Mouse (Mus musculus): ENCODE results near the gene Hist1h4h. TPM values are rescaled to one million over a fixed set of nuclear protein-coding genes. Genes with fewer than 3 reads are reported as not detected.

Gene Hist1h4h
- polyA plus RNA-seq (2015; fragmentation: Nextera tagmentation; extraction: Ambion mirVana) = 7.7 and 8.6 TPM in 2 replicates

DNA sequence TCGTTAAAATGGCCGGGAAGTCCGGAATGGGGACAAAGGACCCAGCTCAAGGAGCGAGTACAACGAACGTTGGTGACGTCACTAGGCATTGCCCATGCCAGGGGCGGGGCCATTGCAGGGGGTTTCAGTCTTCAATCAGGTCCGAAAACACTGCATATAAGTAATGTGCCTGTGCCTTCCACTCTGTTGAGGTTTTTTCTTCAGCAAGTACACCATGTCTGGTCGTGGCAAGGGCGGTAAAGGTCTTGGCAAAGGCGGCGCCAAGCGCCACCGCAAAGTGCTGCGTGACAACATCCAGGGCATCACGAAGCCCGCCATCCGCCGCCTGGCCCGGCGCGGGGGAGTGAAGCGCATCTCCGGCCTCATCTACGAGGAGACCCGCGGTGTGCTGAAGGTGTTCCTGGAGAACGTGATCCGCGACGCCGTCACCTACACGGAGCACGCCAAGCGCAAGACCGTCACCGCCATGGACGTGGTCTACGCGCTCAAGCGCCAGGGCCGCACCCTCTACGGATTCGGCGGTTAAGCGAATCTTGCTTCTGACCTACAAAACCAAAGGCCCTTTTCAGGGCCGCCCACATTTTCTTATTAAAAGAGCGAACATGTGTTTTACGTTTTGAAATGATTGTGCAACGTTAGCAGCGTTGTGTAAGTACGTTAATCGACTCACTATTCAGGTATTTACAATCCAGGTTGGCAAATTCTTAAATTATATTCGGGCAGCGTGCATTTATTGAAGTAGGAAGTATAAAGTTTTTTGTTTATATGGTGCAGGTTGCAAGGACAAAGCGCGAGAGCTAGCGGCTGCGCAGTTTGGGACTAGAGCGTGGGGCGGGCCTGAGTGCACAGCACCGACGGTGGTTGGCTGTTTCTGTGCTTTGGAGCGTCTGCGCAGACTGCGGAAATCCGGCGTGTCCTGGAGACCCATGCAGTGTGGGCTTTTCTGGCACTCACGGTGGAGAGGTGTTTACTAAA, at the start of gene Hist1h4h:
Hist1h4h (plus strand) TSS at position 150 of the 975 bp plus-strand sequence.
- H3K36me3 ChIP-seq (ENCODE audit: control insufficient read depth, insufficient read depth) = no peaks in the 10 kb centered on the region
- ATAC-seq (replicated peaks; ENCODE audit: extremely low read depth, insufficient read depth, low FRiP score) = peak; percentile 78
- H3K9me3 ChIP-seq (replicated peaks; ENCODE audit: control insufficient read depth, low read length) = no peaks in the 10 kb centered on the region
- H3K4me1 ChIP-seq (ENCODE audit: control insufficient read depth, insufficient read depth, low read length) = peaks cover 29% of the 10 kb centered on the region
- no peaks in the 10 kb centered on the region for H3K27me3 ChIP-seq (ENCODE audit: control insufficient read depth, insufficient read depth, low read length)
- H3K4me2 ChIP-seq (ENCODE audit: low read depth, low read length) = peak within 1 kb of the TSS; percentile 75
- H3K4me3 ChIP-seq (ENCODE audit: low read length) = peak within 1 kb of the TSS; percentile 77
- WGBS = under 1% methylated on average over 55 of the region's 70 CpGs
- peak within 1 kb of the TSS; percentile 90 for H3K9ac ChIP-seq (ENCODE audit: low read length)
- peak within 1 kb of the TSS; percentile 99 for H3K27ac ChIP-seq (ENCODE audit: low read length)

GRCm38 (mm10) chr13:23483153-23483552, 47.7 kb upstream of the Hist1h4h start:
- no peak overlapping the region for H3K9ac ChIP-seq (ENCODE audit: low read length)
- no peak overlapping the region for H3K4me3 ChIP-seq (ENCODE audit: low read length)
- peaks cover 1% of the 10 kb centered on the region for H3K4me1 ChIP-seq (ENCODE audit: control insufficient read depth, insufficient read depth, low read length)
- peaks cover 4% of the 10 kb centered on the region for H3K27me3 ChIP-seq (ENCODE audit: control insufficient read depth, insufficient read depth, low read length)
- H3K4me2 ChIP-seq (ENCODE audit: low read depth, low read length) = no peak overlapping the region
- no peak overlapping the region for H3K27ac ChIP-seq (ENCODE audit: low read length)
- H3K9me3 ChIP-seq (replicated peaks; ENCODE audit: control insufficient read depth, low read length) = no peaks in the 10 kb centered on the region
- no peaks in the 10 kb centered on the region for H3K36me3 ChIP-seq (ENCODE audit: control insufficient read depth, insufficient read depth)
- no peak for ATAC-seq (replicated peaks; ENCODE audit: extremely low read depth, insufficient read depth, low FRiP score)
- WGBS = 81% methylated on average over 2 of the region's 2 CpGs

DNA sequence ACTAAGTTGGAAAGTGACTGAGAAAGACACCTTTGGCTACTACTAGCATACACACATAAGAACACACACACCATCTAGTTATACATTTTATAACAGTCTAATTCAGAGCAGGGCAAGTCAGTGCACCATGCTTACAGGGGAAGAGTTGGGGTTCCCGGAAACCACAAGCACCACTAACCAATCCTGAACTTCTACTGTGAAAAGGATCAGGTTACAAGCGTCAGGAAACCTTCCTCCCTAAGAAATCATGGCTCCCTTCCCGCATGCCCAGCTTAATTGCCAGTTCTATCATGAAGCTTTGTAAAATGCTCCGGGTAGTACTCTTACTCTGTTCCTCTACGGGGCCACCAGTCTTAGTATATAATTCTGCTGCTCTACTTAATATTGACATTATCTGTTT, 45.6 kb upstream of the Hist1h4h start:
- Histone ChIP-seq H3K4me3 (ENCODE audit: low read length) (no peak overlapping the region), H3K27ac (ENCODE audit: low read length) (no peak overlapping the region), H3K4me2 (ENCODE audit: low read depth, low read length) (no peak overlapping the region), H3K9ac (ENCODE audit: low read length) (no peak overlapping the region), H3K27me3 (ENCODE audit: control insufficient read depth, insufficient read depth, low read length) (peaks cover 4% of the 10 kb centered on the region), H3K9me3 (replicated peaks; ENCODE audit: control insufficient read depth, low read length) (no peaks in the 10 kb centered on the region), H3K4me1 (ENCODE audit: control insufficient read depth, insufficient read depth, low read length) (peaks cover 8% of the 10 kb centered on the region), H3K36me3 (ENCODE audit: control insufficient read depth, insufficient read depth) (no peaks in the 10 kb centered on the region)
- no peak for ATAC-seq (replicated peaks; ENCODE audit: extremely low read depth, insufficient read depth, low FRiP score)
- WGBS = 44% methylated on average over 5 of the region's 5 CpGs

- H3K36me3 ChIP-seq (ENCODE audit: control insufficient read depth, insufficient read depth) = no peaks in the 10 kb centered on the region
- no peak within 1 kb of the TSS for H3K27ac ChIP-seq (ENCODE audit: low read length)
- peak within 1 kb of the TSS; percentile 87 for H3K4me2 ChIP-seq (ENCODE audit: low read depth, low read length)
- H3K9me3 ChIP-seq (replicated peaks; ENCODE audit: control insufficient read depth, low read length) = no peaks in the 10 kb centered on the region
- peaks cover 4% of the 10 kb centered on the region for H3K27me3 ChIP-seq (ENCODE audit: control insufficient read depth, insufficient read depth, low read length)
- peak within 1 kb of the TSS; percentile 62; the same call in 1 of the 2 replicates for H3K9ac ChIP-seq (ENCODE audit: low read length)
- H3K4me3 ChIP-seq (ENCODE audit: low read length) = peak within 1 kb of the TSS; percentile 53
- peak; percentile 94 for ATAC-seq (replicated peaks; ENCODE audit: extremely low read depth, insufficient read depth, low FRiP score)
- 4% methylated on average over 13 of the region's 14 CpGs for whole genome bisulfite sequencing
- H3K4me1 ChIP-seq (ENCODE audit: control insufficient read depth, insufficient read depth, low read length) = peaks cover 18% of the 10 kb centered on the region
Observed at GRCm38 (mm10) chr13:23488400-23489322, 42.2 kb upstream of the Hist1h4h start, which contains the start of gene Btn2a2. TSS of gene Btn2a2 (minus strand) at chr13:23488857.

GRCm38 (mm10) chr13:23490863-23491262, 40.0 kb upstream of the Hist1h4h start:
- no peaks in the 10 kb centered on the region for H3K9me3 ChIP-seq (replicated peaks; ENCODE audit: control insufficient read depth, low read length)
- H3K4me3 ChIP-seq (ENCODE audit: low read length) = no peak overlapping the region
- H3K4me1 ChIP-seq (ENCODE audit: control insufficient read depth, insufficient read depth, low read length) = peaks cover 18% of the 10 kb centered on the region
- no peak for ATAC-seq (replicated peaks; ENCODE audit: extremely low read depth, insufficient read depth, low FRiP score)
- no peak overlapping the region for H3K4me2 ChIP-seq (ENCODE audit: low read depth, low read length)
- no peak overlapping the region for H3K27ac ChIP-seq (ENCODE audit: low read length)
- no peak overlapping the region for H3K9ac ChIP-seq (ENCODE audit: low read length)
- no peaks in the 10 kb centered on the region for H3K36me3 ChIP-seq (ENCODE audit: control insufficient read depth, insufficient read depth)
- WGBS = 30% methylated on average over 1 of the region's 1 CpGs
- H3K27me3 ChIP-seq (ENCODE audit: control insufficient read depth, insufficient read depth, low read length) = peaks cover 4% of the 10 kb centered on the region

DNA sequence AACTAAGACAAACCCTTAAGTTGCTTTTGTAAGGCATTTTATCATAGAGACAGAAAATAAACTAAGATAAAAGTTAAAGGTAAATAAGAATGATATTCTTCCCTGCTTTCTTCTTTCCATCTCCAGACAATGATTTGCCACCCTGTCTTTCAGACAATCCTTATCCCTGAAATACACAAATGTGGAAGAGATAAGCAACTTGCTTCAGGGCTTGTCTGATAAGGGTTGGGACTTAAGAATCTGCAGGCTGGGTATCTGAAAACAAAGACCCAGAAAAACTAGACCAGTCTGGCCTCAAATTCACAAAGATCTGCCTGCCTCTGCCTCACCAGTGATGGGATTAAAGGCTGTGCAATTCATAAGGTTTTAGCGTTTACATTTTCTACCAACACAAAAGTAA, 39.6 kb upstream of the Hist1h4h start:
- H3K4me3 ChIP-seq (ENCODE audit: low read length) = no peak overlapping the region
- WGBS = 22% methylated on average over 1 of the region's 1 CpGs
- peaks cover 4% of the 10 kb centered on the region for H3K27me3 ChIP-seq (ENCODE audit: control insufficient read depth, insufficient read depth, low read length)
- no peaks in the 10 kb centered on the region for H3K9me3 ChIP-seq (replicated peaks; ENCODE audit: control insufficient read depth, low read length)
- peaks cover 18% of the 10 kb centered on the region for H3K4me1 ChIP-seq (ENCODE audit: control insufficient read depth, insufficient read depth, low read length)
- H3K36me3 ChIP-seq (ENCODE audit: control insufficient read depth, insufficient read depth) = no peaks in the 10 kb centered on the region
- no peak overlapping the region for H3K27ac ChIP-seq (ENCODE audit: low read length)
- H3K9ac ChIP-seq (ENCODE audit: low read length) = no peak overlapping the region
- no peak for ATAC-seq (replicated peaks; ENCODE audit: extremely low read depth, insufficient read depth, low FRiP score)
- no peak overlapping the region for H3K4me2 ChIP-seq (ENCODE audit: low read depth, low read length)

DNA sequence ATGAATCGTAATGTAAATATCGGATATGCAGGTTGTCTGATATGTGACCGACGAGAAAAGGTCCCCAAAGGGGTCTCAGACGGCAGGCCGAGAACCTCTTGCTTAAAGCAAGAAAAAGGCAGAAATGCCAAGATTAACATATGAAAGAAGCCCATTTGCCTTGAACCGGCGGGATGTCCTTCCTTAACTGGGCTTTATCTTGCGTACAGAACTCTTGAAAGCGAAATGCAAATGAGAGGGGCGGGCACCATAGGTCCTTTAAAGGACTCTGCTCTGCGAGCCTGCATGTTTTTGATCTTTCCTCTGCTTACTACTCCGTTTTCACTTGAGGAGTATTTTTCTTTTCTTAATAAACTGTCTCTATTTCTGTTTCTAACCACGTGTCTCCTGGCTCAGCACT, 38.9 kb upstream of the Hist1h4h start:
- ATAC-seq (replicated peaks; ENCODE audit: extremely low read depth, insufficient read depth, low FRiP score) = no peak
- no peak overlapping the region for H3K27ac ChIP-seq (ENCODE audit: low read length)
- WGBS = 9% methylated on average over 14 of the region's 14 CpGs
- H3K9me3 ChIP-seq (replicated peaks; ENCODE audit: control insufficient read depth, low read length) = no peaks in the 10 kb centered on the region
- peaks cover 4% of the 10 kb centered on the region for H3K27me3 ChIP-seq (ENCODE audit: control insufficient read depth, insufficient read depth, low read length)
- no peaks in the 10 kb centered on the region for H3K36me3 ChIP-seq (ENCODE audit: control insufficient read depth, insufficient read depth)
- H3K9ac ChIP-seq (ENCODE audit: low read length) = peak overlapping the region; percentile 39
- peaks cover 18% of the 10 kb centered on the region for H3K4me1 ChIP-seq (ENCODE audit: control insufficient read depth, insufficient read depth, low read length)
- peak overlapping the region; percentile 51 for H3K4me3 ChIP-seq (ENCODE audit: low read length)
- peak overlapping the region; percentile 67 for H3K4me2 ChIP-seq (ENCODE audit: low read depth, low read length)

DNA sequence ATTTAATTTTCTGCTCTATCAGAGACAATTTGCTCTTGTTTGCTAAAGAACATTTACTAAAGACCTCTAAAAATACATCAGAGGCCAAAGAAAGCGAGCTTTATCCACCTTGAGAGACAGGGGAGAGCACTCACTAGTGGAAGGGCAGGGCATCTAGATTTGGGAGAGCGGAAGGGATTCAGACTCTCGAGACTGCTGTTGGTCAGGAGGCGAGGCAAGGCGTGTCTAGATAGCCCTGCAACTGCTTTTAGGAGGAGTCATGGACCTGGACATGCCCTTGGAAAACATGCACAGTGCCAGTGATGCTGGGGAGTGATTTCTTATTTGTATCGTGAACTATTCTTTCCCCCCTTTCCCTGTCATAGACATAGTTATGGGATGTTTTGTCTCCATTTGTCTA, 35.3 kb upstream of the Hist1h4h start:
- Histone ChIP-seq H3K4me3 (ENCODE audit: low read length) (no peak overlapping the region), H3K36me3 (ENCODE audit: control insufficient read depth, insufficient read depth) (no peaks in the 10 kb centered on the region), H3K4me2 (ENCODE audit: low read depth, low read length) (no peak overlapping the region), H3K27me3 (ENCODE audit: control insufficient read depth, insufficient read depth, low read length) (no peaks in the 10 kb centered on the region), H3K4me1 (ENCODE audit: control insufficient read depth, insufficient read depth, low read length) (peaks cover 20% of the 10 kb centered on the region), H3K27ac (ENCODE audit: low read length) (no peak overlapping the region), H3K9me3 (replicated peaks; ENCODE audit: control insufficient read depth, low read length) (no peaks in the 10 kb centered on the region), H3K9ac (ENCODE audit: low read length) (no peak overlapping the region)
- WGBS = 75% methylated on average over 6 of the region's 6 CpGs
- ATAC-seq (replicated peaks; ENCODE audit: extremely low read depth, insufficient read depth, low FRiP score) = no peak
